Mouse (Mus musculus) gastrocnemius, adult 2 months (tissue): ENCODE data around the gene Mt1. TPM values are rescaled to one million over a fixed set of nuclear protein-coding genes. Genes with fewer than 3 reads are reported as not detected.
"Not testable (repeated sequence)": the region's sequence is repeated elsewhere in the genome, so short reads cannot be mapped to it uniquely, and the experiment has no call there.

ENCODE experiments used
- DNase-seq: peaks from one replicate; pipeline ENCODE4 v3.0.0; 2022
- H3K27ac ChIP-seq: fragments of 200-600 bp; 2 replicates; pipeline ENCODE4 v1.8.1; 2022; ENCODE audit warnings: mild to moderate bottlenecking
- H3K4me3 ChIP-seq: fragments of 200-600 bp; 2 replicates; pipeline ENCODE4 v1.8.1; 2022; ENCODE audit warnings: mild to moderate bottlenecking, moderate library complexity
- CTCF ChIP-seq: fragments of 200-600 bp; IDR thresholded peaks from 2 replicates; pipeline ENCODE4 v1.8.1; 2022; ENCODE audit warnings: antibody characterized with exemption, mild to moderate bottlenecking, moderate library complexity
- intact Hi-C: fragments of 180-260 bp; cut with DNase I; formaldehyde crosslinking; loops from one replicate; pipeline ENCODE4 v1.15.1; 2025
- total RNA-seq, 2 experiments: library from RNA; stranded (reverse); gene quantifications; 2 replicates each; pipeline ENCODE4 v1.2.3; 2021

Gene Mt1
- total RNA-seq, 2 experiments from 2014 or later: 120 to 127 TPM

GRCm38 (mm10) chr8:94153451-94153850 lies 25.4 kb upstream of the Mt1 start:
- intact Hi-C loops: loop anchor here (2.0 kb wide), 1 partner anchor 55 kb away; the partner anchor contains the start of gene Bbs2
- H3K4me3 ChIP-seq: peak overlapping the region; percentile 63; the same call in 1 of the 2 replicates
- no peak for TF ChIP-seq CTCF

GRCm38 (mm10) chr8:94154537-94154936 lies 24.3 kb upstream of the Mt1 start:
- H3K4me3 ChIP-seq: no peak overlapping the region
- no peak for DNase-seq
- intact Hi-C loops: no loop called here
- H3K27ac ChIP-seq: no peak overlapping the region
- TF ChIP-seq CTCF: no peak

More at GRCm38 (mm10) chr8:94153451-94153850, 25.4 kb upstream of the Mt1 start:
- no peak for DNase-seq
- H3K27ac ChIP-seq: no peak overlapping the region

GRCm38 (mm10) chr8:94156092-94156491 lies 22.8 kb upstream of the Mt1 start:
- DNase-seq: no peak
- Histone ChIP-seq H3K27ac (no peak overlapping the region), H3K4me3 (no peak overlapping the region)
- intact Hi-C loops: no loop called here
- no peak for TF ChIP-seq CTCF

- not testable (repeated sequence) for H3K4me3 ChIP-seq, DNase-seq, H3K27ac ChIP-seq
- intact Hi-C loops: loop anchor here (2.0 kb wide), 1 partner anchor 21 kb away; no protein-coding TSS in a partner anchor
Observed at GRCm38 (mm10) chr8:94165772-94166171, 13.1 kb upstream of the Mt1 start.

- DNase-seq: peak; percentile 91
- intact Hi-C loops: loop anchor here (1.0 to 2.0 kb wide), 2 partner anchors 20 to 32 kb away; no protein-coding TSS in a partner anchor
- H3K4me3 ChIP-seq: peak overlapping the region; percentile 48
Observed at GRCm38 (mm10) chr8:94167244-94167643, 11.6 kb upstream of the Mt1 start.

GRCm38 (mm10) chr8:94169547-94169946 lies 9.3 kb upstream of the Mt1 start:
- Histone ChIP-seq H3K4me3 (no peak overlapping the region), H3K27ac (no peak overlapping the region)
- no peak for DNase-seq
- TF ChIP-seq CTCF: no peak
- intact Hi-C loops: no loop called here

More at GRCm38 (mm10) chr8:94167244-94167643, 11.6 kb upstream of the Mt1 start:
- H3K27ac ChIP-seq: no peak overlapping the region
- peak; percentile 98 for TF ChIP-seq CTCF

GRCm38 (mm10) chr8:94171321-94171755 lies 7.5 kb upstream of the Mt1 start:
- intact Hi-C loops: no loop called here
- peak; percentile 84 for DNase-seq
- TF ChIP-seq CTCF: no peak
- Histone ChIP-seq H3K27ac (peak overlapping the region; percentile 83), H3K4me3 (peak overlapping the region; percentile 81)

- TF ChIP-seq CTCF: no peak
- intact Hi-C loops: no loop called here
- peak; percentile 87 for DNase-seq
- Histone ChIP-seq H3K4me3 (peak within 1 kb of the TSS; percentile 81), H3K27ac (peak within 1 kb of the TSS; percentile 83)
Observed at GRCm38 (mm10) chr8:94172075-94172808, 6.6 kb upstream of the Mt1 start, which contains the start of gene Mt2. TSS of gene Mt2 (plus strand) at chr8:94172664.

GRCm38 (mm10) chr8:94172809-94173732 lies 5.8 kb upstream of the Mt1 start:
- Histone ChIP-seq H3K4me3 (peak overlapping the region; percentile 81), H3K27ac (peak overlapping the region; percentile 83)
- DNase-seq: peak; percentile 39
- no peak for TF ChIP-seq CTCF
- intact Hi-C loops: no loop called here

GRCm38 (mm10) chr8:94173848-94174403 lies 5.0 kb upstream of the Mt1 start:
- Histone ChIP-seq H3K4me3 (peak overlapping the region; percentile 15; the same call in 1 of the 2 replicates), H3K27ac (peak overlapping the region; percentile 35; the same call in 1 of the 2 replicates)
- DNase-seq: no peak
- intact Hi-C loops: no loop called here
- TF ChIP-seq CTCF: peak; percentile 11; the same call in 1 of the 2 replicates

GRCm38 (mm10) chr8:94174619-94175213 lies 4.2 kb upstream of the Mt1 start:
- intact Hi-C loops: no loop called here
- H3K27ac ChIP-seq: no peak overlapping the region
- no peak for DNase-seq
- H3K4me3 ChIP-seq: no peak overlapping the region
- TF ChIP-seq CTCF: peak; percentile 27; the same call in 1 of the 2 replicates
